Mouse (Mus musculus) limb, embryonic 10.5 days (tissue): ENCODE data around the gene Pla2g5. TPM values are rescaled to one million over a fixed set of nuclear protein-coding genes. Genes with fewer than 3 reads are reported as not detected.
"Not testable (repeated sequence)": the region's sequence is repeated elsewhere in the genome, so short reads cannot be mapped to it uniquely, and the experiment has no call there.

Source experiments
- DNase-seq: peaks from one replicate; pipeline ENCODE4 v3.0.0-alpha.2; 2017; ENCODE audit warnings: low spot score
- H3K27ac ChIP-seq: fragments of 300-500 bp; sonication (generic); 2 replicates; pipeline ENCODE4 v1.5.1; 2016; ENCODE audit warnings: mild to moderate bottlenecking
- H3K27me3 ChIP-seq: fragments of 300-500 bp; sonication (generic); 2 replicates; pipeline ENCODE4 v1.6.1; 2016; ENCODE audit warnings: low read depth, mild to moderate bottlenecking; ENCODE audit not compliant: poor library complexity, severe bottlenecking
- H3K36me3 ChIP-seq: fragments of 300-500 bp; sonication (generic); 2 replicates; pipeline ENCODE4 v1.6.1; 2016; ENCODE audit warnings: mild to moderate bottlenecking, moderate library complexity
- H3K4me1 ChIP-seq: fragments of 300-500 bp; sonication (generic); 2 replicates; pipeline ENCODE4 v1.6.1; 2016
- H3K4me3 ChIP-seq: fragments of 300-500 bp; sonication (generic); 2 replicates; pipeline ENCODE4 v1.5.1; 2016; ENCODE audit warnings: mild to moderate bottlenecking, moderate library complexity
- H3K9me3 ChIP-seq: fragments of 300-500 bp; sonication (generic); replicated peaks from 2 replicates; pipeline ENCODE4 v1.6.1; 2016; ENCODE audit warnings: mild to moderate bottlenecking
- WGBS: fragments of 180-500 bp; shearing (Covaris S2); methylation state at CpG from one replicate; pipeline ENCODE4 v1.1.7; 2016; 5-methylcytosine and 5-hydroxymethylcytosine counted together
- polyA plus RNA-seq: library from polyadenylated mRNA; unstranded; fragments of >200 nt; fragmentation: Nextera tagmentation; extraction: Ambion mirVana; gene quantifications from 2 replicates; pipeline ENCODE4 v1.2.1, GENCODE M21; 2016

Pla2g5 gene
- polyA plus RNA-seq, 1 experiment from 2014 or later: 0.30 TPM

DNA sequence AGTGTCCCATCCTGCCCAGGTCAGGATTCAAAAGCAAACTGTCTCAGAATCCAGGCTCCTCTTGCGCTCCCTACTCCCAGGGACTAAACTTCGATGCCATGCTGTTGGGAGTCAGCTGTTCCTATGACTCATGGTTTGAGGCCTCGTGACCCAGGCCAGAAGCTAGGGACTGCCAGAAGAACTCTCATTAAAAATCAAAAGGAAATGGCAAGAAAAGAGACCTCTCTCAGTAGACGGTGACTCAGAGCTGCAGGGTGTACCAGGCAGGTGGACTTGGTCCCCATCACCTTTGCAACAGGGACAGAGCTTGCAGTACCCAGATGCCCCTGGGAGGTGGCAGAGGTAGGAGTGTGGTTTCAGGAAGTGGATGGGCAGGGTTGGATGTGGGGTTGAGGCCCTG lies 14.4 kb upstream of the Pla2g5 start, which contains the start of gene Pla2g2e:
Gene Pla2g2e (plus strand): TSS at position 212 of the 400 bp plus-strand sequence.
- Histone ChIP-seq H3K27me3 (peaks cover 18% of the 10 kb centered on the region), H3K4me1 (peaks cover 34% of the 10 kb centered on the region), H3K4me3 (no peak within 1 kb of the TSS), H3K9me3 (no peaks in the 10 kb centered on the region), H3K27ac (peak within 1 kb of the TSS; percentile 5; the same call in 1 of the 2 replicates), H3K36me3 (no peaks in the 10 kb centered on the region)
- DNase-seq: no peak
- 86% methylated on average over 4 of the region's 4 CpGs for WGBS

- 95% methylated on average over 2 of the region's 2 CpGs for WGBS
Observed at GRCm38 (mm10) chr4:138875986-138876385, 12.7 kb upstream of the Pla2g5 start.

DNA sequence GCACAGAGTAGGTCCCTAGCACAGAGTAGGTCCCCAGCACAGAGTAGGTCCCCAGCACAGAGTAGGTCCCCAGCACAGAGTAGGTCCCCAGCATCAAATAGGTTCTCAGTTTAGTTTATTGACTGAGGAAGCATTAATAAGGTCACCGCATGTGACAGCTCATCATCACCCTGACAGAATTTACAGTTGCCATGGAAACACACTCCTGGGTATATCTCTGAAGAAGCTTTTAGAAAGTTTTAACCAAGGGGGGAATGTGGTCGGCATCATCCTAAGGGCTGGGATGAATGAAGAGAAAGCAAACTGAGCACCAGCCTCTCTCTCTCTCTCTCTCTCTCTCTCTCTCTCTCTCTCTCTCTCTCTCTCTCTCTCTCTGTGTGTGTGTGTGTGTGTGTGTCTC lies 12.0 kb upstream of the Pla2g5 start:
- not testable (repeated sequence) for DNase-seq

More at GRCm38 (mm10) chr4:138875986-138876385, 12.7 kb upstream of the Pla2g5 start:
- no peak for DNase-seq
- Histone ChIP-seq H3K36me3 (no peaks in the 10 kb centered on the region), H3K27me3 (peaks cover 3% of the 10 kb centered on the region; the same call in 1 of the 2 replicates), H3K9me3 (no peaks in the 10 kb centered on the region), H3K27ac (no peak overlapping the region), H3K4me3 (no peak overlapping the region), H3K4me1 (peaks cover 22% of the 10 kb centered on the region)

DNA sequence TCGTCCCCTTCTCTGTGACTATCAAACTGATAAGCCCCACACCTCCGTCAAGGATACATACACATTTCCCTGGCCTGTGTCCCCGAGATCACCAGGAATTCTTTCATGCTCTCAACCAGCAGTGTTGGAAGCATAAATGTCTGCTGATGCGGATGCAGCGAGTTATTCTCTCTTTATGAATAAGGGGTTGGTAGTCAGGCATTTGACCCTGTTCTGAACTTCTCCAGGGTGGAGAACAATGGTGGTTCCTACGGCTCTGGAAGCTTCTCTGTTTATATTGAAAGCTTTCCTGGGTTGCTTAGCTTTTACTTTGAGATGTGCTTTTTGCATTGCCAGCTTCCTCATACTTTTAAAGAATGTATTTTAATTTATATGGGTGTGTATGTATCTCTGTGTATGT lies 10.6 kb upstream of the Pla2g5 start, which contains the start of gene Gm13030:
Gene Gm13030 (minus strand): TSS at position 101 of the 400 bp plus-strand sequence.
- Histone ChIP-seq H3K4me1 (peaks cover 11% of the 10 kb centered on the region), H3K9me3 (no peaks in the 10 kb centered on the region), H3K27ac (no peak within 1 kb of the TSS), H3K36me3 (no peaks in the 10 kb centered on the region), H3K4me3 (no peak within 1 kb of the TSS), H3K27me3 (no peaks in the 10 kb centered on the region)
- 94% methylated on average over 6 of the region's 6 CpGs for WGBS
- no peak for DNase-seq

More for the DNA sequence above, 12.0 kb upstream of the Pla2g5 start:
- 84% methylated on average over 2 of the region's 2 CpGs for WGBS
- H3K36me3 ChIP-seq, H3K4me3 ChIP-seq, H3K27me3 ChIP-seq, H3K9me3 ChIP-seq, H3K27ac ChIP-seq: not testable (repeated sequence)
- H3K4me1 ChIP-seq: peaks cover 22% of the 10 kb centered on the region

DNA sequence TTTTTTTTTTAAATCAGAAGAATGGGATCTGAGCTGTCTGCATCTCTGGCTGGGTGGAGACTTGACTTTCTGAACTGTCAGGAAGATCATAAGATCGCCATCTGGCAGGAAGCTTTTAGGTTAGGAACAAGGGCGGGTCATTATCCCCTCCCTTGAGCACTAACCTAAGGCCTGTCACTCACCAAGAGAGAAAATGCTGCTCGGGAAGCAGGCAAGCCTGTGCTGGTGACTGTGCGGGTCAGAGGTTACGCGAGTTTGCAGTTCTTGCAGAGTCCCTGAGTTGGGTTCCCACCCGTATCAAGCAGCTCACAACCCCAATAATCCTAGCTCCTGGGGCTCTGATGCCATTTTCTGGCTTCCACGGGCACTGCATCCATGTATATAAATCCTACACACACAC lies 5.4 kb upstream of the Pla2g5 start:
- Histone ChIP-seq H3K27ac (no peak overlapping the region), H3K4me3 (no peak overlapping the region), H3K9me3 (no peaks in the 10 kb centered on the region), H3K27me3 (no peaks in the 10 kb centered on the region), H3K36me3 (no peaks in the 10 kb centered on the region), H3K4me1 (peaks cover 6% of the 10 kb centered on the region)
- no peak for DNase-seq
- 40% methylated on average over 8 of the region's 8 CpGs for WGBS

- no peaks in the 10 kb centered on the region for H3K9me3 ChIP-seq
- H3K27ac ChIP-seq: no peak overlapping the region
- peaks cover 6% of the 10 kb centered on the region for H3K4me1 ChIP-seq
- no peaks in the 10 kb centered on the region for H3K36me3 ChIP-seq
- peak; percentile 80 for DNase-seq
- WGBS: 12% methylated on average over 7 of the region's 7 CpGs
- no peak overlapping the region for H3K4me3 ChIP-seq
- H3K27me3 ChIP-seq: 0 out of 2 replicates have a peak, but pooled peaks cover 2% of the 10 kb centered on the region
Observed at GRCm38 (mm10) chr4:138866413-138866812, 3.1 kb upstream of the Pla2g5 start.

DNA sequence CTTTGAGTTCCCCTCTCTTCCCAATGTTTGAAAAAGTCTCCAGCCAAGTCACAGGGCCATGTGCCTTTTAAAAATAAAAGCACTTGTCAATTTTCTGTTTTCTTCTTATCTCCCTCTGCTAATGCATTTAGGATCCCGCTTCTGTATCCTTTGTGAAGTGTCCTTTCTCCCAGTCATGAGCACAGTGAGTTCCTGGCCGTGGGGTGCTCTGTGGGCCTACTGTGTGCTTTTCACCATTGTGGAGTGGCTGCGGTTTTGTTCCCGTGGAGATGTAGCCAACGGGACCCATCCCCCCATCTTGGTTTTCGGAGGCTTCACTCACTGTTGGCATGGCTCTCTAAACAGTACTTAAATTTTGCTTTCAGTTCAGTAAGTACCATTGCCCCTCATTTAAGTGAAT lies 2.7 kb upstream of the Pla2g5 start:
- Histone ChIP-seq H3K4me1 (peaks cover 6% of the 10 kb centered on the region), H3K36me3 (no peaks in the 10 kb centered on the region), H3K27me3 (0 out of 2 replicates have a peak, but pooled peaks cover 6% of the 10 kb centered on the region), H3K9me3 (no peaks in the 10 kb centered on the region), H3K4me3 (no peak overlapping the region), H3K27ac (no peak overlapping the region)
- WGBS: 71% methylated on average over 6 of the region's 6 CpGs
- no peak for DNase-seq

- Histone ChIP-seq H3K4me3 (no peak overlapping the region), H3K27ac (no peak overlapping the region), H3K9me3 (no peaks in the 10 kb centered on the region), H3K4me1 (peaks cover 8% of the 10 kb centered on the region), H3K27me3 (0 out of 2 replicates have a peak, but pooled peaks cover 8% of the 10 kb centered on the region), H3K36me3 (no peaks in the 10 kb centered on the region)
- no peak for DNase-seq
- 24% methylated on average over 5 of the region's 5 CpGs for WGBS
Observed at GRCm38 (mm10) chr4:138865092-138865491, 1.8 kb upstream of the Pla2g5 start.

DNA sequence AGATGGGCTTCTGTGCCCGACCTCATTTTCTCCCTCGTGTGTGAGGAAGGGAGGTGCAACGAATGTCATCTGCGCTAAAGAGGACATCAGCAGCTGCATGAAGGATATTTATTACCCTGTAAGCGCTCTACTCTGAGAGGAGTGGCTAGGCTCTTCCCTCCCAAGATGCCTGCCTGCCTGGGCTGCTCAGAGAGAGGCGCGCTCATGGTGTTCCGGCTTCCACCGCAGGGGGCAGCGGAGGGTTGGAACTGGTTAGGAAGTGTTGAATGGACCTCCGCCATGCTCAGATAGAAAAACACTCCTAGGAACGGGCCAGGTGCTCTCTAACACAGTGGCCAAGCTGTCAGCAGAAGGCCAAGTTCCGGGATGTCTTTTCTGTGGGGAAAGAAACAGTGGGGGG lies 3.6 kb downstream of the Pla2g5 start:
- Histone ChIP-seq H3K27ac (0 out of 2 replicates have a peak overlapping the region, but pooled peaks have one; percentile 25), H3K4me1 (peaks cover 16% of the 10 kb centered on the region), H3K4me3 (peak overlapping the region; percentile 41), H3K27me3 (0 out of 2 replicates have a peak, but pooled peaks cover 11% of the 10 kb centered on the region), H3K9me3 (no peaks in the 10 kb centered on the region), H3K36me3 (no peaks in the 10 kb centered on the region)
- WGBS: 5% methylated on average over 13 of the region's 13 CpGs
- DNase-seq: peak; percentile 86

GRCm38 (mm10) chr4:138859245-138859644 lies 4.0 kb downstream of the Pla2g5 start:
- 20% methylated on average over 9 of the region's 9 CpGs for WGBS
- Histone ChIP-seq H3K27me3 (0 out of 2 replicates have a peak, but pooled peaks cover 11% of the 10 kb centered on the region), H3K27ac (no peak overlapping the region), H3K9me3 (no peaks in the 10 kb centered on the region), H3K4me1 (peaks cover 13% of the 10 kb centered on the region), H3K4me3 (peak overlapping the region; percentile 41), H3K36me3 (no peaks in the 10 kb centered on the region)
- DNase-seq: peak; percentile 59

DNA sequence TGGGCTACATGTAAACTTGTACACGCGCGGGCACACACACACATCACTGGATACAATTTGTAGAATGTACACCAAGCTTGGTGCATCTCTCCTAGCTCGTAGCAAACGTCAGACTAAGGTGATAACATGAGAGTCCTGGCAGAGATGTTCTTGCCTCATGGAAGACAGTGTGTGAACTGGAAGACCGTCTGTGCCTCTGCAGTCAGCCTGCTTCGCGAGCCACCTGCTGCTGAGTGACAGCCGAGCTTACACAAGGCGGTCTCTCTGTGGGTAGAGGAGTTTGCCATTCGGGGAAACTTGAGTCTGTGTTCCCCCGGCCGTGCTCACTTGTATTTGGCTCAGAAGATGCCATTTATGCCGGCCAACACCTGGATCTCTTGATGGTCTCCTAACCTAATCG lies 4.8 kb downstream of the Pla2g5 start:
- H3K9me3 ChIP-seq: no peaks in the 10 kb centered on the region
- no peaks in the 10 kb centered on the region for H3K36me3 ChIP-seq
- 88% methylated on average over 15 of the region's 15 CpGs for WGBS
- peaks cover 13% of the 10 kb centered on the region for H3K4me1 ChIP-seq
- H3K27me3 ChIP-seq: 0 out of 2 replicates have a peak, but pooled peaks cover 11% of the 10 kb centered on the region
- H3K27ac ChIP-seq: no peak overlapping the region
- no peak overlapping the region for H3K4me3 ChIP-seq
- DNase-seq: no peak

DNA sequence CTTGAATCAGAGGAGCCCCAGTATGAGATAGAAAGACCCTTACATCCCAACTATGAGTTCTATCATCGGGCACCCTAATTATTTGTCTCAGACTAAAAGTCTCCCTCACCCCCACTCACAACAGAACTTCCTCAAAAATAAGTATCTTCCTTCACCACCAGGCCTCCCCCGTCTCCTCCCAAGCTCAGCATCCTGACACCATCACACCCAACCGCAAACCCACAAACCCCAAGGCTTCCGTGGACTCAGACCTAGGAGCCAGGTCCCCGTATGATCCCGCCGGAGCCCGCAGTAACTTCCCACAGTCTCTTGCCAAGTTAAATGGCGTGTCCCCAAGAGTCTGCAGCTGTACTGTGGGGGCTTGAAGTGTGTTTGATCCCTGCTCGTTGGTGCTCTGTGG lies 5.7 kb downstream of the Pla2g5 start:
- Histone ChIP-seq H3K27me3 (0 out of 2 replicates have a peak, but pooled peaks cover 11% of the 10 kb centered on the region), H3K27ac (no peak overlapping the region), H3K4me1 (peaks cover 13% of the 10 kb centered on the region), H3K36me3 (no peaks in the 10 kb centered on the region), H3K4me3 (no peak overlapping the region), H3K9me3 (no peaks in the 10 kb centered on the region)
- WGBS: 94% methylated on average over 10 of the region's 10 CpGs
- DNase-seq: no peak

DNA sequence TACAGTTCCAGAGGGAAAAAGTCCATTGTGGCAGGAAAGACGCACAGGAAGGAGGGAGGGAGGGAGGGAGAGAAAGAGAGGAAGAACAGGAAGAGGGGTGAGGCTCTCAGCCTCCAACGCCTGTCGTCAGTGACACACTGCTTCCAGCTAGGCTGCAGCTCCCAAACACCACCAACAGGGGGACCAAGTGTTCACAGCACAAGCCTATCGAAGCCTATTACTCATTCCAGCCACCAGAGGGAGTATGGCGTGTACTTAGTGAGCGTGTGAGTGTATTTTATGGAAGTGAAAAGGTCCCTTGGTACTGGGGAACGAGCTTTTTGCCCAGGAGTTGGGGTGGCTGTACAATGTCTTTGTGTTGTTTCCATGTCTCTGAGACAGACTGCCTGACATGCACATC lies 6.8 kb downstream of the Pla2g5 start:
- H3K9me3 ChIP-seq: no peaks in the 10 kb centered on the region
- peak; percentile 78 for DNase-seq
- H3K4me3 ChIP-seq: no peak overlapping the region
- H3K36me3 ChIP-seq: no peaks in the 10 kb centered on the region
- H3K27me3 ChIP-seq: 0 out of 2 replicates have a peak, but pooled peaks cover 10% of the 10 kb centered on the region
- H3K27ac ChIP-seq: no peak overlapping the region
- H3K4me1 ChIP-seq: peaks cover 13% of the 10 kb centered on the region
- whole genome bisulfite sequencing: 36% methylated on average over 7 of the region's 7 CpGs
